Mouse (Mus musculus) forebrain, embryonic 14.5 days (tissue): Measurements from ENCODE around the gene Vmn2r6. TPM values are rescaled to one million over a fixed set of nuclear protein-coding genes. Genes with fewer than 3 reads are reported as not detected.
"Not testable (repeated sequence)": the region's sequence is repeated elsewhere in the genome, so short reads cannot be mapped to it uniquely, and the experiment has no call there.

ENCODE experiments used
- ATAC-seq: fragments of 200-750 bp; cut with Nextera tagmentation; 2 replicates; pipeline ENCODE4 v1.8.0; 2017; ENCODE audit warnings: mild to moderate bottlenecking, moderate library complexity
- DNase-seq: peaks from one replicate; pipeline ENCODE4 v3.0.0-alpha.2; 2015; ENCODE audit warnings: low spot score
- H3K27ac ChIP-seq: fragments of 300-500 bp; sonication (generic); 2 replicates; pipeline ENCODE4 v1.5.1; 2014; ENCODE audit warnings: low read depth, mild to moderate bottlenecking, control low read depth, low read length, moderate library complexity
- H3K27me3 ChIP-seq: fragments of 300-500 bp; sonication (generic); replicated peaks from 2 replicates; pipeline ENCODE4 v1.6.1; 2014; ENCODE audit warnings: low read length, control low read depth, mixed read lengths; ENCODE audit not compliant: control insufficient read depth, insufficient read depth
- H3K36me3 ChIP-seq: fragments of 300-500 bp; sonication (generic); 2 replicates; pipeline ENCODE4 v1.6.1; 2014; ENCODE audit warnings: low read length, control low read depth; ENCODE audit not compliant: control insufficient read depth, insufficient read depth
- H3K4me1 ChIP-seq: fragments of 300-500 bp; sonication (generic); 2 replicates; pipeline ENCODE4 v1.6.1; 2014; ENCODE audit warnings: antibody characterized with exemption, low read length, control low read depth; ENCODE audit not compliant: control insufficient read depth, insufficient read depth
- H3K4me2 ChIP-seq: fragments of 300-500 bp; sonication (generic); 2 replicates; pipeline ENCODE4 v1.6.1; 2014; ENCODE audit warnings: mild to moderate bottlenecking, control low read depth, low read length
- H3K4me3 ChIP-seq: fragments of 300-500 bp; sonication (generic); 2 replicates; pipeline ENCODE4 v1.5.1; 2014; ENCODE audit warnings: low read depth, low read length, control low read depth
- H3K9ac ChIP-seq: fragments of 300-500 bp; sonication (generic); 2 replicates; pipeline ENCODE4 v1.6.1; 2014; ENCODE audit warnings: mild to moderate bottlenecking, low read length, control low read depth, moderate library complexity
- H3K9me3 ChIP-seq: fragments of 300-500 bp; sonication (generic); replicated peaks from 2 replicates; pipeline ENCODE4 v1.6.1; 2016; ENCODE audit warnings: low read length, control low read depth, mixed read lengths; ENCODE audit not compliant: control insufficient read depth
- WGBS: fragments of 180-500 bp; shearing (Covaris S2); extraction: QIAGEN DNeasy Blood & Tissue Kit; methylation state at CpG from one replicate; pipeline ENCODE4 v1.1.7; 2014; 5-methylcytosine and 5-hydroxymethylcytosine counted together
- polyA plus RNA-seq: library from polyadenylated mRNA; unstranded; fragments of >200 nt; fragmentation: Nextera tagmentation; extraction: Ambion mirVana; gene quantifications from 2 replicates; pipeline ENCODE4 v1.2.1, GENCODE M21; 2014

Gene Vmn2r6
- polyA plus RNA-seq, result not detected in 2 replicates

- not testable (repeated sequence) for H3K4me1 ChIP-seq, H3K9ac ChIP-seq, H3K36me3 ChIP-seq, ATAC-seq, H3K4me2 ChIP-seq, DNase-seq, H3K4me3 ChIP-seq, H3K9me3 ChIP-seq, H3K27ac ChIP-seq, H3K27me3 ChIP-seq
- WGBS, result 83% methylated on average over 2 of the region's 2 CpGs
Observed at GRCm38 (mm10) chr3:64565730-64566129, at the start of gene Vmn2r6. Gene Vmn2r6 (minus strand): TSS chr3:64565830.

GRCm38 (mm10) chr3:64587618-64588017, 22.0 kb upstream of the Vmn2r6 start:
- no peak overlapping the region for H3K9ac ChIP-seq
- no peaks in the 10 kb centered on the region for H3K36me3 ChIP-seq
- DNase-seq (peak; percentile 1), ATAC-seq (no peak)
- H3K4me3 ChIP-seq, result no peak overlapping the region
- no peak overlapping the region for H3K27ac ChIP-seq
- no peaks in the 10 kb centered on the region for H3K27me3 ChIP-seq
- no peak overlapping the region for H3K4me2 ChIP-seq
- H3K4me1 ChIP-seq, result no peaks in the 10 kb centered on the region
- WGBS, result 66% methylated on average over 9 of the region's 9 CpGs
- no peaks in the 10 kb centered on the region for H3K9me3 ChIP-seq

GRCm38 (mm10) chr3:64568793-64569192, 3.2 kb upstream of the Vmn2r6 start:
- not testable (repeated sequence) for H3K27ac ChIP-seq, H3K4me3 ChIP-seq, ATAC-seq, H3K4me2 ChIP-seq, H3K9me3 ChIP-seq, H3K9ac ChIP-seq, H3K27me3 ChIP-seq, H3K36me3 ChIP-seq, DNase-seq, H3K4me1 ChIP-seq
- 72% methylated on average over 2 of the region's 2 CpGs for WGBS

GRCm38 (mm10) chr3:64523585-64523984, 42.0 kb downstream of the Vmn2r6 start:
- H3K9ac ChIP-seq, H3K4me1 ChIP-seq, H3K36me3 ChIP-seq, H3K27ac ChIP-seq, ATAC-seq, H3K4me2 ChIP-seq, H3K4me3 ChIP-seq, DNase-seq, H3K9me3 ChIP-seq, H3K27me3 ChIP-seq: not testable (repeated sequence)
- WGBS, result 83% methylated on average over 1 of the region's 1 CpGs

- H3K4me2 ChIP-seq, result not testable (repeated sequence)
- WGBS, result 100% methylated on average over 1 of the region's 2 CpGs
Observed at GRCm38 (mm10) chr3:64509742-64510141, 55.9 kb downstream of the Vmn2r6 start, which contains the start of gene Vmn2r5. Gene Vmn2r5 (minus strand): TSS chr3:64509842.

More at GRCm38 (mm10) chr3:64509742-64510141, 55.9 kb downstream of the Vmn2r6 start, which contains the start of gene Vmn2r5:
- H3K36me3 ChIP-seq, H3K4me3 ChIP-seq, H3K9ac ChIP-seq, H3K9me3 ChIP-seq, H3K27ac ChIP-seq, H3K4me1 ChIP-seq, H3K27me3 ChIP-seq, ATAC-seq, DNase-seq: not testable (repeated sequence)

Other genes with a start within 250 kb of the Vmn2r6 start
- not detected in 2 replicates for gene Vmn2r4, start 150.5 kb downstream of the Vmn2r6 start, polyA plus RNA-seq
- gene Vmn2r5, start 56.0 kb downstream of the Vmn2r6 start, polyA plus RNA-seq, result not detected in 2 replicates